Mouse (Mus musculus): ENCODE results near the gene Tbc1d9b. TPM values are rescaled to one million over a fixed set of nuclear protein-coding genes. Genes with fewer than 3 reads are reported as not detected.

The Tbc1d9b gene
- polyA plus RNA-seq, 1 experiment from 2014 or later: 20.7 TPM

- Histone ChIP-seq H3K36me3 (ENCODE audit: control insufficient read depth, insufficient read depth, low read length) (no peaks in the 10 kb centered on the region), H3K27me3 (ENCODE audit: control insufficient read depth, insufficient read depth, low read length) (no peaks in the 10 kb centered on the region), H3K4me1 (ENCODE audit: control insufficient read depth, insufficient read depth, low read length) (no peaks in the 10 kb centered on the region), H3K9me3 (replicated peaks; ENCODE audit: control insufficient read depth, low read length) (no peaks in the 10 kb centered on the region), H3K9ac (ENCODE audit: low read depth, low read length) (no peak overlapping the region), H3K4me3 (ENCODE audit: low read depth, low read length) (no peak overlapping the region), H3K4me2 (no peak overlapping the region), H3K27ac (ENCODE audit: low read depth, low read length) (no peak overlapping the region)
- 87% methylated on average over 3 of the region's 3 CpGs for WGBS (ENCODE audit: insufficient replicate concordance)
- no peak for ATAC-seq (replicated peaks; ENCODE audit: insufficient number of reproducible peaks, low FRiP score, low TSS enrichment)
These were observed 61.1 kb downstream of the Tbc1d9b start for GRCm38 (mm10) chr11:50192278-50192677.

- H3K27ac ChIP-seq (ENCODE audit: low read depth, low read length): no peak overlapping the region
- no peak overlapping the region for H3K4me3 ChIP-seq (ENCODE audit: low read depth, low read length)
- no peak overlapping the region for H3K4me2 ChIP-seq
- H3K9me3 ChIP-seq (replicated peaks; ENCODE audit: control insufficient read depth, low read length): no peaks in the 10 kb centered on the region
- no peaks in the 10 kb centered on the region for H3K4me1 ChIP-seq (ENCODE audit: control insufficient read depth, insufficient read depth, low read length)
- no peak overlapping the region for H3K9ac ChIP-seq (ENCODE audit: low read depth, low read length)
- WGBS (ENCODE audit: insufficient replicate concordance): 70% methylated on average over 7 of the region's 7 CpGs
- H3K36me3 ChIP-seq (ENCODE audit: control insufficient read depth, insufficient read depth, low read length): peaks cover 7% of the 10 kb centered on the region; the same call in 1 of the 2 replicates
- no peaks in the 10 kb centered on the region for H3K27me3 ChIP-seq (ENCODE audit: control insufficient read depth, insufficient read depth, low read length)
- no peak for ATAC-seq (replicated peaks; ENCODE audit: insufficient number of reproducible peaks, low FRiP score, low TSS enrichment)
These were observed 62.9 kb downstream of the Tbc1d9b start for GRCm38 (mm10) chr11:50194070-50194469.

GRCm38 (mm10) chr11:50194793-50195192 lies 63.6 kb downstream of the Tbc1d9b start:
- Histone ChIP-seq H3K4me3 (ENCODE audit: low read depth, low read length) (no peak overlapping the region), H3K4me2 (no peak overlapping the region), H3K4me1 (ENCODE audit: control insufficient read depth, insufficient read depth, low read length) (no peaks in the 10 kb centered on the region), H3K27me3 (ENCODE audit: control insufficient read depth, insufficient read depth, low read length) (no peaks in the 10 kb centered on the region), H3K9me3 (replicated peaks; ENCODE audit: control insufficient read depth, low read length) (no peaks in the 10 kb centered on the region), H3K9ac (ENCODE audit: low read depth, low read length) (no peak overlapping the region), H3K27ac (ENCODE audit: low read depth, low read length) (no peak overlapping the region), H3K36me3 (ENCODE audit: control insufficient read depth, insufficient read depth, low read length) (peaks cover 13% of the 10 kb centered on the region)
- ATAC-seq (replicated peaks; ENCODE audit: insufficient number of reproducible peaks, low FRiP score, low TSS enrichment): no peak
- 66% methylated on average over 4 of the region's 4 CpGs for WGBS (ENCODE audit: insufficient replicate concordance)

- Histone ChIP-seq H3K27ac (ENCODE audit: low read depth, low read length) (no peak overlapping the region), H3K4me2 (no peak overlapping the region), H3K9ac (ENCODE audit: low read depth, low read length) (no peak overlapping the region), H3K4me1 (ENCODE audit: control insufficient read depth, insufficient read depth, low read length) (no peaks in the 10 kb centered on the region), H3K36me3 (ENCODE audit: control insufficient read depth, insufficient read depth, low read length) (peaks cover 37% of the 10 kb centered on the region), H3K9me3 (replicated peaks; ENCODE audit: control insufficient read depth, low read length) (no peaks in the 10 kb centered on the region), H3K4me3 (ENCODE audit: low read depth, low read length) (no peak overlapping the region), H3K27me3 (ENCODE audit: control insufficient read depth, insufficient read depth, low read length) (no peaks in the 10 kb centered on the region)
- ATAC-seq (replicated peaks; ENCODE audit: insufficient number of reproducible peaks, low FRiP score, low TSS enrichment): no peak
- 87% methylated on average over 4 of the region's 4 CpGs for WGBS (ENCODE audit: insufficient replicate concordance)
These were observed 66.3 kb downstream of the Tbc1d9b start for GRCm38 (mm10) chr11:50197500-50197899.

GRCm38 (mm10) chr11:50198219-50198846 lies 67.1 kb downstream of the Tbc1d9b start:
- no peak for ATAC-seq (replicated peaks; ENCODE audit: insufficient number of reproducible peaks, low FRiP score, low TSS enrichment)
- Histone ChIP-seq H3K36me3 (ENCODE audit: control insufficient read depth, insufficient read depth, low read length) (peaks cover 42% of the 10 kb centered on the region), H3K4me1 (ENCODE audit: control insufficient read depth, insufficient read depth, low read length) (no peaks in the 10 kb centered on the region), H3K4me2 (no peak overlapping the region), H3K4me3 (ENCODE audit: low read depth, low read length) (no peak overlapping the region), H3K9me3 (replicated peaks; ENCODE audit: control insufficient read depth, low read length) (no peaks in the 10 kb centered on the region), H3K27ac (ENCODE audit: low read depth, low read length) (no peak overlapping the region), H3K27me3 (ENCODE audit: control insufficient read depth, insufficient read depth, low read length) (no peaks in the 10 kb centered on the region), H3K9ac (ENCODE audit: low read depth, low read length) (no peak overlapping the region)
- 86% methylated on average over 3 of the region's 5 CpGs for WGBS (ENCODE audit: insufficient replicate concordance)

- H3K36me3 ChIP-seq (ENCODE audit: control insufficient read depth, insufficient read depth, low read length): peaks cover 42% of the 10 kb centered on the region
- no peaks in the 10 kb centered on the region for H3K4me1 ChIP-seq (ENCODE audit: control insufficient read depth, insufficient read depth, low read length)
- 79% methylated on average over 2 of the region's 2 CpGs for WGBS (ENCODE audit: insufficient replicate concordance)
- H3K27me3 ChIP-seq (ENCODE audit: control insufficient read depth, insufficient read depth, low read length): no peaks in the 10 kb centered on the region
- no peak overlapping the region for H3K4me3 ChIP-seq (ENCODE audit: low read depth, low read length)
- H3K9me3 ChIP-seq (replicated peaks; ENCODE audit: control insufficient read depth, low read length): no peaks in the 10 kb centered on the region
- H3K27ac ChIP-seq (ENCODE audit: low read depth, low read length): no peak overlapping the region
- H3K9ac ChIP-seq (ENCODE audit: low read depth, low read length): no peak overlapping the region
- H3K4me2 ChIP-seq: no peak overlapping the region
- no peak for ATAC-seq (replicated peaks; ENCODE audit: insufficient number of reproducible peaks, low FRiP score, low TSS enrichment)
These were observed 67.7 kb downstream of the Tbc1d9b start for GRCm38 (mm10) chr11:50198916-50199315.

- 82% methylated on average over 8 of the region's 8 CpGs for WGBS (ENCODE audit: insufficient replicate concordance)
- ATAC-seq (replicated peaks; ENCODE audit: insufficient number of reproducible peaks, low FRiP score, low TSS enrichment): no peak
- H3K4me1 ChIP-seq (ENCODE audit: control insufficient read depth, insufficient read depth, low read length): no peaks in the 10 kb centered on the region
- no peak overlapping the region for H3K4me3 ChIP-seq (ENCODE audit: low read depth, low read length)
- no peak overlapping the region for H3K9ac ChIP-seq (ENCODE audit: low read depth, low read length)
- H3K36me3 ChIP-seq (ENCODE audit: control insufficient read depth, insufficient read depth, low read length): peaks cover 56% of the 10 kb centered on the region
- no peaks in the 10 kb centered on the region for H3K9me3 ChIP-seq (replicated peaks; ENCODE audit: control insufficient read depth, low read length)
- H3K27ac ChIP-seq (ENCODE audit: low read depth, low read length): no peak overlapping the region
- no peaks in the 10 kb centered on the region for H3K27me3 ChIP-seq (ENCODE audit: control insufficient read depth, insufficient read depth, low read length)
- no peak overlapping the region for H3K4me2 ChIP-seq
These were observed 69.4 kb downstream of the Tbc1d9b start for GRCm38 (mm10) chr11:50200613-50201012.

- H3K9ac ChIP-seq (ENCODE audit: low read depth, low read length): no peak overlapping the region
- H3K4me3 ChIP-seq (ENCODE audit: low read depth, low read length): no peak overlapping the region
- no peak overlapping the region for H3K4me2 ChIP-seq
- ATAC-seq (replicated peaks; ENCODE audit: insufficient number of reproducible peaks, low FRiP score, low TSS enrichment): no peak
- H3K27me3 ChIP-seq (ENCODE audit: control insufficient read depth, insufficient read depth, low read length): no peaks in the 10 kb centered on the region
- H3K4me1 ChIP-seq (ENCODE audit: control insufficient read depth, insufficient read depth, low read length): no peaks in the 10 kb centered on the region
- H3K36me3 ChIP-seq (ENCODE audit: control insufficient read depth, insufficient read depth, low read length): peaks cover 65% of the 10 kb centered on the region
- 94% methylated on average over 3 of the region's 3 CpGs for WGBS (ENCODE audit: insufficient replicate concordance)
- H3K9me3 ChIP-seq (replicated peaks; ENCODE audit: control insufficient read depth, low read length): no peaks in the 10 kb centered on the region
- no peak overlapping the region for H3K27ac ChIP-seq (ENCODE audit: low read depth, low read length)
These were observed 70.4 kb downstream of the Tbc1d9b start for GRCm38 (mm10) chr11:50201590-50201989.

- 92% methylated on average over 9 of the region's 9 CpGs for WGBS (ENCODE audit: insufficient replicate concordance)
- no peak for ATAC-seq (replicated peaks; ENCODE audit: insufficient number of reproducible peaks, low FRiP score, low TSS enrichment)
- Histone ChIP-seq H3K4me3 (ENCODE audit: low read depth, low read length) (no peak overlapping the region), H3K27ac (ENCODE audit: low read depth, low read length) (no peak overlapping the region), H3K36me3 (ENCODE audit: control insufficient read depth, insufficient read depth, low read length) (peaks cover 69% of the 10 kb centered on the region), H3K9me3 (replicated peaks; ENCODE audit: control insufficient read depth, low read length) (no peaks in the 10 kb centered on the region), H3K27me3 (ENCODE audit: control insufficient read depth, insufficient read depth, low read length) (no peaks in the 10 kb centered on the region), H3K4me1 (ENCODE audit: control insufficient read depth, insufficient read depth, low read length) (no peaks in the 10 kb centered on the region), H3K9ac (ENCODE audit: low read depth, low read length) (no peak overlapping the region), H3K4me2 (no peak overlapping the region)
These were observed 72.2 kb downstream of the Tbc1d9b start for GRCm38 (mm10) chr11:50203302-50203827.
